Mouse (Mus musculus): ENCODE measurements at regions not wholly inside any gene's neighbourhood (a gene's known extent, or its start where the extent isn't known, plus 50 kb on each side); places are given as distances from the start of the nearest gene placed in this dataset.
A peak's percentile ranks its signal among the peaks of the same experiment; 100 is the strongest.
"Not testable (repeated sequence)": the region's sequence is repeated elsewhere in the genome, so short reads cannot be mapped to it uniquely, and the experiment has no call there.

DNA sequence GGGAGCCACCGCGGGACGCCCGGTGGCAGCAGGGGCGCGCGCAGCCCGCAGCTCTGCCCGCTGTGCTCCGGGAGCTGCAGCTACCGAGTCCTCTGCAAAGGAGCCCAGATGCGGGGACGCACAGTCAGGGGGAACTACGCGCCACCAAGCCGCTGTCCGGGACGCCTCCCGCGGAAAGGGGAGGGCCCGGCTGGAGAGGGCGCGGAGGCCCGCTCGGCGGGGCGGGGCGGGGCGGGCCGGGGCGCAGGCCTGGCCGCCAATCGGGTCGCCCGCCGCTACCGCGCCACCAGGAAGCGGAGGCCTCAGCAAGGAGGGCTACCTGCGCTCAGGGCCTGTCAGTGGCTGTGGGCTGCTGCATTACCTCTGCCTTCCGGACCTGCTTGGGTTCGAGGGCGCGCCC lies 128.1 kb downstream of the 9030624G23Rik start:
- Histone ChIP-seq H3K4me2 (replicated peaks) (peak overlapping the region; percentile 35), H3K4me3 (peak overlapping the region; percentile 36)
- not testable (repeated sequence) for H3K36me3 ChIP-seq; H3K27me3 ChIP-seq; H3K27ac ChIP-seq (replicated peaks); ATAC-seq (ENCODE audit: low FRiP score, low read depth); H3K4me1 ChIP-seq; H3K9me3 ChIP-seq; H3K9ac ChIP-seq (replicated peaks)
- no CpG with 5 or more reads among the region's 44 CpGs for WGBS

Measured in midbrain, embryonic 12.5 days (tissue).